Mouse (Mus musculus): ENCODE measurements around the gene Mylpf.
"Not testable (repeated sequence)": the region's sequence is repeated elsewhere in the genome, so short reads cannot be mapped to it uniquely, and the experiment has no call there.

GRCm38 (mm10) chr7:127181724-127182123 is 27.0 kb upstream of the Mylpf start:
- TF ChIP-seq CTCF (IDR thresholded peaks at IDR 0.05; ENCODE audit: low read depth, low read length); GATA2 (IDR thresholded peaks at IDR 0.05; ENCODE audit: borderline replicate concordance, low read depth, low read length); TAL1 (conservative IDR thresholded peaks at IDR 0.05; ENCODE audit: low read depth, low read length); GATA1 (IDR thresholded peaks at IDR 0.05; ENCODE audit: borderline replicate concordance, low read length): not testable (repeated sequence)

Data from G1E (cell line).